Mouse (Mus musculus): ENCODE measurements at regions not wholly inside any gene's neighbourhood (a gene's known extent, or its start where the extent isn't known, plus 50 kb on each side); places are given as distances from the start of the nearest gene placed in this dataset.

DNA sequence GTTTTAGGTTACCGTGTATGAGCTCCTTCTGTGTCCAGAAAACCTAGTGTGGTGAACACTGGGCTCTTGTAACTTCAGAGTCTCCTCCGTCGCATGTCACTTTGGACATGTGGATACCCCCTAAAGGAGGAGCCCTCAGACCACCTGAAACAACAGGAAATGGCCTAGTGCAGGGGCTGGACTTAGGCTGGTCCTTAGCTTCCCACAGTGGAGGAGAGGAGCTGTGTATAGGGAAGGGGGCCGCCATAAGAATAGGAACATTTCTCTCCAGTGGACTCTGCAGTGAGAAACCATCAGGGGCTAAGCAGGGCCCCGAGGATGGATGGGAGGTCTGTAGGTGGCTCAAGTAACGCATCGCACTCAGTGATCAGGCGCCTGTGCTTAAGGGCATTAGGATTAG, 165.0 kb upstream of the Sel1l start:
- TF ChIP-seq CTCF (conservative IDR thresholded peaks at IDR 0.05; ENCODE audit: low read length) (no peak), NANOG (IDR thresholded peaks at IDR 0.05; ENCODE audit: borderline replicate concordance, low read length) (no peak)
